In genomic region chr17:35178528-35178927, GRCm38 (mm10) we compare ENCODE assay signal across 9 mouse cellular contexts. TPM values are rescaled to one million over a fixed set of nuclear protein-coding genes. Genes with fewer than 3 reads are reported as not detected.
DNase-seq lines count a peak whose midpoint lies in the region; ATAC-seq and TF ChIP-seq lines count a peak whose summit lies in the region.
"Had no signal": no experiment of that assay in that cellular context is flagged by ENCODE, and none has a peak within 500 bp of the region (broad histone marks: within the 10 kb centered on the region; RNA-seq: fewer than 3 reads in every experiment).

No protein-coding gene starts in this region.

- H3K27me3 ChIP-seq in G1E (ENCODE audit: insufficient read depth, low read length): peaks cover 5% of the 10 kb centered on the region
- H3K27me3 ChIP-seq in heart, embryonic 15.5 days: no peaks in the 10 kb centered on the region

- H3K9me3 ChIP-seq in G1E (replicated peaks): no peaks in the 10 kb centered on the region
- no peaks in the 10 kb centered on the region for H3K9me3 ChIP-seq in heart, embryonic 15.5 days (replicated peaks)

- peak; percentile 28 to 49 for DNase-seq in cerebellum, postnatal 36 days
- no peak for DNase-seq in cerebellum, adult 9-11 months
- DNase-seq in G1E (ENCODE audit: low spot score): peak; percentile 70
- DNase-seq in embryo, embryonic 9.5 days (ENCODE audit: extremely low spot score): peak; percentile 73
- DNase-seq in kidney, postnatal 36 days: peak; percentile 75 to 89
- peak; percentile 78 for DNase-seq in mesoderm, embryonic 11.5 days (ENCODE audit: low read depth, low spot score)
- DNase-seq in thymus, adult 18-20 months: peak; percentile 55 to 67

- H3K4me3 ChIP-seq in G1E (ENCODE audit: low read depth, low read length): no peak overlapping the region; the same call in 1 of the 2 replicates
- H3K4me3 ChIP-seq in heart, embryonic 15.5 days: no peak overlapping the region

- ATAC-seq in G1E (ENCODE audit: extremely low read depth, insufficient number of reproducible peaks, low FRiP score, poor library complexity, severe bottlenecking): 0 out of 2 replicates have a peak, but pooled peaks have one; percentile 28
- 0 out of 2 replicates have a peak, but pooled peaks have one; percentile 39 for ATAC-seq in heart, embryonic 15.5 days (replicated peaks; ENCODE audit: insufficient number of reproducible peaks, insufficient read depth, low FRiP score, low read depth)

- peak; percentile 89 for TF ChIP-seq CTCF in G1E (IDR thresholded peaks at IDR 0.05; ENCODE audit: low read depth, low read length)

- 7% methylated on average over 5 of the region's 5 CpGs for WGBS in heart, embryonic 15.5 days

- no peak overlapping the region for H3K27ac ChIP-seq in heart, embryonic 15.5 days
- H3K27ac ChIP-seq: macrophage had no signal

- H3K4me1 ChIP-seq in G1E (ENCODE audit: insufficient read depth, low read depth, low read length): peaks cover 33% of the 10 kb centered on the region
- H3K4me1 ChIP-seq in heart, embryonic 15.5 days (replicated peaks): no peaks in the 10 kb centered on the region

- no peaks in the 10 kb centered on the region for H3K36me3 ChIP-seq in G1E (replicated peaks)
- no peaks in the 10 kb centered on the region for H3K36me3 ChIP-seq in heart, embryonic 15.5 days

- H3K4me2 ChIP-seq in heart, embryonic 15.5 days: no peak overlapping the region

- no peak overlapping the region for H3K9ac ChIP-seq in heart, embryonic 15.5 days

RNA-seq across cellular contexts. Expression of gene Aif1, which starts 2.7 kb away (rescaled TPM):
- total RNA-seq in G1E (2014; fragmentation: Nextera tagmentation) (3.1 TPM in 1 of 2 replicates, not detected in the other), G1E (2017) (2.1 and 3.2 TPM in 2 replicates)
- 0.17 TPM in 1 of 2 replicates, not detected in the other for polyA plus RNA-seq in G1E (2012)
- 7.5 and 9.6 TPM in 2 replicates for polyA plus RNA-seq in heart, embryonic 15.5 days (2015; fragmentation: Nextera tagmentation; extraction: Ambion mirVana)

RNA-seq across cellular contexts. Expression of gene Lst1, which starts 9.7 kb away (rescaled TPM):
- total RNA-seq in G1E (2014; fragmentation: Nextera tagmentation) (81.9 and 91.5 TPM in 2 replicates), G1E (2017) (391 and 521 TPM in 2 replicates)
- 7.1 and 8.0 TPM in 2 replicates for polyA plus RNA-seq in G1E (2012)
- 8.1 and 12.2 TPM in 2 replicates for polyA plus RNA-seq in heart, embryonic 15.5 days (2015; fragmentation: Nextera tagmentation; extraction: Ambion mirVana)

RNA-seq across cellular contexts. Expression of gene Prrc2a, which starts 13.8 kb away (rescaled TPM):
- total RNA-seq in G1E (2014; fragmentation: Nextera tagmentation) (773 and 873 TPM in 2 replicates), G1E (2017) (35.3 and 36.8 TPM in 2 replicates)
- polyA plus RNA-seq in G1E (2012): 1,534 and 1,682 TPM in 2 replicates
- polyA plus RNA-seq in heart, embryonic 15.5 days (2015; fragmentation: Nextera tagmentation; extraction: Ambion mirVana): 95.1 and 142 TPM in 2 replicates

RNA-seq across cellular contexts. Expression of gene Ltb, which starts 15.7 kb away (rescaled TPM):
- total RNA-seq in G1E (2014; fragmentation: Nextera tagmentation): not detected in 2 replicates
- 0.99 and 1.2 TPM in 2 replicates for total RNA-seq in G1E (2017)
- polyA plus RNA-seq in G1E (2012): 0.45 and 0.78 TPM in 2 replicates
- polyA plus RNA-seq in heart, embryonic 15.5 days (2015; fragmentation: Nextera tagmentation; extraction: Ambion mirVana): 1.5 and 4.8 TPM in 2 replicates

RNA-seq across cellular contexts. Expression of gene Tnf, which starts 23.3 kb away (rescaled TPM):
- total RNA-seq in G1E (2014; fragmentation: Nextera tagmentation) (0.68 TPM in 1 of 2 replicates, not detected in the other), G1E (2017) (1.4 and 1.5 TPM in 2 replicates)
- polyA plus RNA-seq in G1E (2012): 0.04 TPM in 1 of 2 replicates, not detected in the other
- 0.43 TPM in 1 of 2 replicates, not detected in the other for polyA plus RNA-seq in heart, embryonic 15.5 days (2015; fragmentation: Nextera tagmentation; extraction: Ambion mirVana)

Comparison
In these comparisons a context has a peak if more than half of its experiments do, and no peak if none do; other contexts are left out.
1. RNA of gene Prrc2a, which starts 13.8 kb away (polyA plus RNA-seq): 1,534 to 1,682 TPM in G1E; 95.1 to 142 TPM in heart, embryonic 15.5 days; every median in the first group is over 10 times any median in the second.